Mouse (Mus musculus) liver, embryonic 16.5 days (tissue): ENCODE results near the gene Dmac2. TPM values are rescaled to one million over a fixed set of nuclear protein-coding genes. Genes with fewer than 3 reads are reported as not detected.

Experiments used
- ATAC-seq: fragments of 200-750 bp; cut with Nextera tagmentation; 2 replicates; pipeline ENCODE4 v1.8.0; 2017; ENCODE audit warnings: low read depth, mild to moderate bottlenecking, moderate number of reproducible peaks, moderate library complexity
- H3K27ac ChIP-seq: fragments of 300-500 bp; sonication (generic); 2 replicates; pipeline ENCODE4 v1.5.1; 2014; ENCODE audit warnings: mild to moderate bottlenecking, low read length
- H3K27me3 ChIP-seq: fragments of 300-500 bp; sonication (generic); 2 replicates; pipeline ENCODE4 v1.6.1; 2014; ENCODE audit warnings: low read depth, low read length, mixed read lengths; ENCODE audit not compliant: control insufficient read depth, insufficient read depth
- H3K36me3 ChIP-seq: fragments of 300-500 bp; sonication (generic); 2 replicates; pipeline ENCODE4 v1.6.1; 2014; ENCODE audit warnings: mild to moderate bottlenecking; ENCODE audit not compliant: control insufficient read depth, insufficient read depth
- H3K4me1 ChIP-seq: fragments of 300-500 bp; sonication (generic); 2 replicates; pipeline ENCODE4 v1.6.1; 2014; ENCODE audit warnings: low read depth, low read length, mixed read lengths; ENCODE audit not compliant: control insufficient read depth
- H3K4me2 ChIP-seq: fragments of 300-500 bp; sonication (generic); 2 replicates; pipeline ENCODE4 v1.6.1; 2014; ENCODE audit warnings: low read depth, low read length, mixed read lengths
- H3K4me3 ChIP-seq: fragments of 300-500 bp; sonication (generic); 2 replicates; pipeline ENCODE4 v1.5.1; 2014; ENCODE audit warnings: low read depth, mild to moderate bottlenecking, low read length
- H3K9ac ChIP-seq: fragments of 300-500 bp; sonication (generic); 2 replicates; pipeline ENCODE4 v1.6.1; 2014; ENCODE audit warnings: low read depth, low read length
- H3K9me3 ChIP-seq: fragments of 300-500 bp; sonication (generic); replicated peaks from 2 replicates; pipeline ENCODE4 v1.6.1; 2016; ENCODE audit warnings: low read length; ENCODE audit not compliant: control insufficient read depth
- WGBS: fragments of 180-500 bp; shearing (Covaris S2); extraction: QIAGEN DNeasy Blood & Tissue Kit; methylation state at CpG from one replicate; pipeline ENCODE4 v1.1.7; 2014; ENCODE audit not compliant: insufficient replicate concordance; 5-methylcytosine and 5-hydroxymethylcytosine counted together
- polyA plus RNA-seq: library from polyadenylated mRNA; unstranded; fragments of >200 nt; fragmentation: Nextera tagmentation; extraction: Ambion mirVana; gene quantifications from 2 replicates; pipeline ENCODE4 v1.2.1, GENCODE M21; 2015

Dmac2 gene
- polyA plus RNA-seq, 1 experiment from 2014 or later, result 8.9 TPM

GRCm38 (mm10) chr7:25585351-25586204 lies 33.6 kb upstream of the Dmac2 start:
- H3K4me2 ChIP-seq, result no peak overlapping the region
- H3K27ac ChIP-seq, result no peak overlapping the region
- no peaks in the 10 kb centered on the region for H3K9me3 ChIP-seq
- no peaks in the 10 kb centered on the region for H3K36me3 ChIP-seq
- H3K4me1 ChIP-seq, result no peaks in the 10 kb centered on the region
- H3K9ac ChIP-seq, result no peak overlapping the region
- H3K4me3 ChIP-seq, result no peak overlapping the region
- H3K27me3 ChIP-seq, result no peaks in the 10 kb centered on the region
- 62% methylated on average over 9 of the region's 9 CpGs for WGBS
- no peak for ATAC-seq

GRCm38 (mm10) chr7:25591226-25591625 lies 28.0 kb upstream of the Dmac2 start:
- H3K27me3 ChIP-seq, result no peaks in the 10 kb centered on the region
- no peak overlapping the region for H3K4me2 ChIP-seq
- H3K4me3 ChIP-seq, result no peak overlapping the region
- H3K27ac ChIP-seq, result no peak overlapping the region
- no peaks in the 10 kb centered on the region for H3K4me1 ChIP-seq
- no peak overlapping the region for H3K9ac ChIP-seq
- H3K36me3 ChIP-seq, result no peaks in the 10 kb centered on the region
- 64% methylated on average over 2 of the region's 2 CpGs for WGBS
- no peaks in the 10 kb centered on the region for H3K9me3 ChIP-seq
- no peak for ATAC-seq

GRCm38 (mm10) chr7:25593859-25594258 lies 25.4 kb upstream of the Dmac2 start:
- Histone ChIP-seq H3K36me3 (no peaks in the 10 kb centered on the region), H3K27ac (no peak overlapping the region), H3K9ac (no peak overlapping the region), H3K4me2 (no peak overlapping the region), H3K4me3 (no peak overlapping the region), H3K27me3 (no peaks in the 10 kb centered on the region), H3K4me1 (no peaks in the 10 kb centered on the region), H3K9me3 (no peaks in the 10 kb centered on the region)
- 40% methylated on average over 3 of the region's 3 CpGs for WGBS
- ATAC-seq, result no peak

- no peak overlapping the region for H3K4me2 ChIP-seq
- no peaks in the 10 kb centered on the region for H3K4me1 ChIP-seq
- no peaks in the 10 kb centered on the region for H3K9me3 ChIP-seq
- 11% methylated on average over 10 of the region's 10 CpGs for WGBS
- H3K36me3 ChIP-seq, result no peaks in the 10 kb centered on the region
- H3K4me3 ChIP-seq, result no peak overlapping the region
- no peak for ATAC-seq
- no peak overlapping the region for H3K27ac ChIP-seq
- no peak overlapping the region for H3K9ac ChIP-seq
- H3K27me3 ChIP-seq, result no peaks in the 10 kb centered on the region
Observed at GRCm38 (mm10) chr7:25599663-25600062, 19.6 kb upstream of the Dmac2 start.

GRCm38 (mm10) chr7:25600666-25601065 lies 18.5 kb upstream of the Dmac2 start:
- no peak overlapping the region for H3K27ac ChIP-seq
- H3K36me3 ChIP-seq, result no peaks in the 10 kb centered on the region
- no peaks in the 10 kb centered on the region for H3K9me3 ChIP-seq
- no peak overlapping the region for H3K4me3 ChIP-seq
- H3K27me3 ChIP-seq, result no peaks in the 10 kb centered on the region
- 69% methylated on average over 11 of the region's 11 CpGs for WGBS
- no peak for ATAC-seq
- H3K4me2 ChIP-seq, result no peak overlapping the region
- no peak overlapping the region for H3K9ac ChIP-seq
- H3K4me1 ChIP-seq, result no peaks in the 10 kb centered on the region

- H3K4me3 ChIP-seq, result no peak overlapping the region
- H3K9me3 ChIP-seq, result no peaks in the 10 kb centered on the region
- ATAC-seq, result no peak
- H3K27me3 ChIP-seq, result no peaks in the 10 kb centered on the region
- H3K27ac ChIP-seq, result no peak overlapping the region
- WGBS, result 69% methylated on average over 16 of the region's 16 CpGs
- H3K9ac ChIP-seq, result no peak overlapping the region
- no peaks in the 10 kb centered on the region for H3K36me3 ChIP-seq
- H3K4me1 ChIP-seq, result no peaks in the 10 kb centered on the region
- no peak overlapping the region for H3K4me2 ChIP-seq
Observed at GRCm38 (mm10) chr7:25601346-25601745, 17.9 kb upstream of the Dmac2 start.

- no peaks in the 10 kb centered on the region for H3K36me3 ChIP-seq
- no peak overlapping the region for H3K9ac ChIP-seq
- no peaks in the 10 kb centered on the region for H3K27me3 ChIP-seq
- no peak overlapping the region for H3K4me3 ChIP-seq
- no peak overlapping the region for H3K27ac ChIP-seq
- no peaks in the 10 kb centered on the region; the same call in 1 of the 2 replicates for H3K4me1 ChIP-seq
- no peak overlapping the region for H3K4me2 ChIP-seq
- H3K9me3 ChIP-seq, result no peaks in the 10 kb centered on the region
- WGBS, result 15% methylated on average over 4 of the region's 4 CpGs
- ATAC-seq, result no peak
Observed at GRCm38 (mm10) chr7:25606625-25607063, 12.6 kb upstream of the Dmac2 start.

- Histone ChIP-seq H3K36me3 (no peaks in the 10 kb centered on the region), H3K9me3 (no peaks in the 10 kb centered on the region), H3K27ac (no peak overlapping the region), H3K27me3 (no peaks in the 10 kb centered on the region), H3K9ac (no peak overlapping the region), H3K4me3 (no peak overlapping the region), H3K4me1 (no peaks in the 10 kb centered on the region; the same call in 1 of the 2 replicates), H3K4me2 (no peak overlapping the region)
- WGBS, result 44% methylated on average over 2 of the region's 2 CpGs
- ATAC-seq, result no peak
Observed at GRCm38 (mm10) chr7:25607196-25607595, 12.0 kb upstream of the Dmac2 start.

- 21% methylated on average over 6 of the region's 6 CpGs for WGBS
- Histone ChIP-seq H3K4me3 (no peak overlapping the region), H3K36me3 (no peaks in the 10 kb centered on the region), H3K4me2 (no peak overlapping the region), H3K9ac (no peak overlapping the region), H3K9me3 (no peaks in the 10 kb centered on the region), H3K4me1 (no peaks in the 10 kb centered on the region; the same call in 1 of the 2 replicates), H3K27me3 (no peaks in the 10 kb centered on the region), H3K27ac (no peak overlapping the region)
- ATAC-seq, result no peak
Observed at GRCm38 (mm10) chr7:25610056-25610455, 9.2 kb upstream of the Dmac2 start.
